Mouse (Mus musculus) embryonic facial prominence, embryonic 15.5 days (tissue): ENCODE measurements at regions not wholly inside any gene's neighbourhood (a gene's known extent, or its start where the extent isn't known, plus 50 kb on each side); places are given as distances from the start of the nearest gene placed in this dataset.
"Not testable (repeated sequence)": the region's sequence is repeated elsewhere in the genome, so short reads cannot be mapped to it uniquely, and the experiment has no call there.

Source experiments
- ATAC-seq: fragments of 200-750 bp; cut with Nextera tagmentation; 2 replicates; pipeline ENCODE4 v1.8.0; 2017; ENCODE audit warnings: low read depth, moderate TSS enrichment; ENCODE audit not compliant: insufficient number of reproducible peaks, low FRiP score, low TSS enrichment
- H3K27ac ChIP-seq: fragments of 300-500 bp; sonication (generic); replicated peaks from 2 replicates; pipeline ENCODE4 v1.5.1; 2015; ENCODE audit warnings: mild to moderate bottlenecking, inconsistent platforms
- H3K27me3 ChIP-seq: fragments of 300-500 bp; sonication (generic); 2 replicates; pipeline ENCODE4 v1.6.1; 2015; ENCODE audit warnings: inconsistent platforms
- H3K36me3 ChIP-seq: fragments of 300-500 bp; sonication (generic); 2 replicates; pipeline ENCODE4 v1.6.1; 2015; ENCODE audit warnings: mild to moderate bottlenecking, inconsistent platforms
- H3K4me1 ChIP-seq: fragments of 300-500 bp; sonication (generic); 2 replicates; pipeline ENCODE4 v1.6.1; 2015; ENCODE audit warnings: inconsistent platforms
- H3K4me2 ChIP-seq: fragments of 300-500 bp; sonication (generic); replicated peaks from 2 replicates; pipeline ENCODE4 v1.6.1; 2015; ENCODE audit warnings: mild to moderate bottlenecking, inconsistent platforms
- H3K4me3 ChIP-seq: fragments of 300-500 bp; sonication (generic); replicated peaks from 2 replicates; pipeline ENCODE4 v1.5.1; 2015; ENCODE audit warnings: mild to moderate bottlenecking, inconsistent platforms
- H3K9ac ChIP-seq: fragments of 300-500 bp; sonication (generic); 2 replicates; pipeline ENCODE4 v1.6.1; 2015; ENCODE audit warnings: inconsistent platforms
- H3K9me3 ChIP-seq: fragments of 300-500 bp; sonication (generic); replicated peaks from 2 replicates; pipeline ENCODE4 v1.6.1; 2016; ENCODE audit warnings: inconsistent platforms
- WGBS: fragments of 180-500 bp; shearing (Covaris S2); methylation state at CpG from one replicate; pipeline ENCODE4 v1.1.7; 2015; 5-methylcytosine and 5-hydroxymethylcytosine counted together

- no peak for ATAC-seq
- Histone ChIP-seq H3K4me2 (no peak overlapping the region), H3K27ac (no peak overlapping the region), H3K4me1 (no peaks in the 10 kb centered on the region), H3K4me3 (no peak overlapping the region), H3K36me3 (no peaks in the 10 kb centered on the region), H3K9ac (no peak overlapping the region), H3K9me3 (no peaks in the 10 kb centered on the region), H3K27me3 (no peaks in the 10 kb centered on the region)
These were observed 409.0 kb upstream of the St6gal2 start for GRCm38 (mm10) chr17:55036142-55036541.

- not testable (repeated sequence) for H3K27ac ChIP-seq, H3K36me3 ChIP-seq, ATAC-seq, H3K9me3 ChIP-seq, H3K4me2 ChIP-seq, H3K27me3 ChIP-seq, H3K4me1 ChIP-seq, H3K4me3 ChIP-seq, H3K9ac ChIP-seq
- WGBS: 78% methylated on average over 1 of the region's 1 CpGs
These were observed 405.0 kb upstream of the St6gal2 start for GRCm38 (mm10) chr17:55040216-55040615.

- H3K27me3 ChIP-seq: no peaks in the 10 kb centered on the region
- H3K9ac ChIP-seq: no peak overlapping the region
- no peak overlapping the region for H3K27ac ChIP-seq
- H3K4me3 ChIP-seq: no peak overlapping the region
- WGBS: 85% methylated on average over 3 of the region's 3 CpGs
- no peaks in the 10 kb centered on the region for H3K9me3 ChIP-seq
- no peaks in the 10 kb centered on the region for H3K36me3 ChIP-seq
- H3K4me2 ChIP-seq: no peak overlapping the region
- no peak for ATAC-seq
- no peaks in the 10 kb centered on the region for H3K4me1 ChIP-seq
These were observed 376.8 kb upstream of the St6gal2 start for GRCm38 (mm10) chr17:55068420-55068819.

GRCm38 (mm10) chr17:55083357-55084099, 361.7 kb upstream of the St6gal2 start:
- Histone ChIP-seq H3K4me1 (no peaks in the 10 kb centered on the region), H3K4me2 (no peak overlapping the region), H3K27ac (no peak overlapping the region), H3K4me3 (no peak overlapping the region), H3K9me3 (no peaks in the 10 kb centered on the region), H3K36me3 (no peaks in the 10 kb centered on the region), H3K27me3 (0 out of 2 replicates have a peak, but pooled peaks cover 4% of the 10 kb centered on the region), H3K9ac (no peak overlapping the region)
- ATAC-seq: no peak
- 76% methylated on average over 6 of the region's 6 CpGs for WGBS

GRCm38 (mm10) chr17:55090661-55091252, 354.4 kb upstream of the St6gal2 start:
- Histone ChIP-seq H3K27me3 (0 out of 2 replicates have a peak, but pooled peaks cover 4% of the 10 kb centered on the region), H3K9ac (no peak overlapping the region), H3K4me2 (no peak overlapping the region), H3K4me3 (no peak overlapping the region), H3K9me3 (no peaks in the 10 kb centered on the region), H3K4me1 (no peaks in the 10 kb centered on the region), H3K36me3 (no peaks in the 10 kb centered on the region), H3K27ac (0 out of 2 replicates have a peak overlapping the region, but pooled peaks have one; percentile 22)
- 21% methylated on average over 2 of the region's 2 CpGs for WGBS
- ATAC-seq: peak; percentile 34; the same call in 1 of the 2 replicates

- Histone ChIP-seq H3K4me2 (no peak overlapping the region), H3K4me3 (no peak overlapping the region), H3K36me3 (no peaks in the 10 kb centered on the region), H3K27me3 (no peaks in the 10 kb centered on the region), H3K9ac (no peak overlapping the region), H3K9me3 (no peaks in the 10 kb centered on the region), H3K27ac (no peak overlapping the region), H3K4me1 (no peaks in the 10 kb centered on the region)
- WGBS: 87% methylated on average over 2 of the region's 2 CpGs
- no peak for ATAC-seq
These were observed 341.7 kb upstream of the St6gal2 start for GRCm38 (mm10) chr17:55103470-55103869.

GRCm38 (mm10) chr17:55124846-55125245, 320.3 kb upstream of the St6gal2 start:
- Histone ChIP-seq H3K4me2 (no peak overlapping the region), H3K27ac (no peak overlapping the region), H3K4me3 (no peak overlapping the region), H3K9me3 (no peaks in the 10 kb centered on the region), H3K4me1 (no peaks in the 10 kb centered on the region), H3K36me3 (no peaks in the 10 kb centered on the region), H3K9ac (no peak overlapping the region), H3K27me3 (no peaks in the 10 kb centered on the region)
- no peak for ATAC-seq
- 77% methylated on average over 1 of the region's 1 CpGs for whole genome bisulfite sequencing

- not testable (repeated sequence) for H3K4me1 ChIP-seq, H3K27me3 ChIP-seq, H3K4me2 ChIP-seq, H3K9me3 ChIP-seq, H3K9ac ChIP-seq, ATAC-seq, H3K27ac ChIP-seq, H3K4me3 ChIP-seq, H3K36me3 ChIP-seq
- 87% methylated on average over 5 of the region's 5 CpGs for WGBS
These were observed 315.1 kb upstream of the St6gal2 start for GRCm38 (mm10) chr17:55130100-55130499.
